In genomic region chr5:87349150-87349549, GRCm38 (mm10) we compare ENCODE assay signal across 8 mouse cellular contexts. TPM values are rescaled to one million over a fixed set of nuclear protein-coding genes. Genes with fewer than 3 reads are reported as not detected.
"Had no signal": no experiment of that assay in that cellular context is flagged by ENCODE, and none has a peak within 500 bp of the region (broad histone marks: within the 10 kb centered on the region; RNA-seq: fewer than 3 reads in every experiment).

No protein-coding gene starts in this region.

RNA-seq across cellular contexts. Expression of gene Ugt2a3, which starts 12.2 kb away (rescaled TPM):
- polyA plus RNA-seq: neural tube, embryonic 13.5 days; neural tube, embryonic 14.5 days; neural tube, embryonic 15.5 days; spleen, adult 2 months; testis, adult 2 months; thymus, adult 2 months; thymus, postnatal 0 days; urinary bladder, adult 2 months had no signal
